Mouse (Mus musculus) testis, postnatal 10 days (tissue): ENCODE results near the gene Gm20481.
A peak's percentile ranks its signal among the peaks of the same experiment; 100 is the strongest.
"Not testable (repeated sequence)": the region's sequence is repeated elsewhere in the genome, so short reads cannot be mapped to it uniquely, and the experiment has no call there.

Experiments used
- DNase-seq: peaks from one replicate; pipeline ENCODE4 v3.0.0; 2021; ENCODE audit warnings: low spot score

Gm20481 gene

GRCm38 (mm10) chr17:34969822-34970221, at the start of gene Gm20481:
Gene Gm20481, plus strand, starts transcription at chr17:34969912.
- DNase-seq = not testable (repeated sequence)

- DNase-seq = no peak
Observed at GRCm38 (mm10) chr17:34922939-34923338, 46.8 kb upstream of the Gm20481 start.

- DNase-seq = no peak
Observed at GRCm38 (mm10) chr17:34924258-34924657, 45.5 kb upstream of the Gm20481 start.

GRCm38 (mm10) chr17:34927306-34928019, 42.2 kb upstream of the Gm20481 start:
- DNase-seq = no peak

GRCm38 (mm10) chr17:34928841-34929240, 40.9 kb upstream of the Gm20481 start:
- DNase-seq = no peak

- DNase-seq = peak; percentile 98
Observed at GRCm38 (mm10) chr17:34931061-34931734, 38.5 kb upstream of the Gm20481 start, which contains the start of gene Neu1. Gene Neu1, plus strand, starts transcription at chr17:34931253.

- no peak for DNase-seq
Observed at GRCm38 (mm10) chr17:34931735-34932098, 38.0 kb upstream of the Gm20481 start.

GRCm38 (mm10) chr17:34932287-34932686, 37.4 kb upstream of the Gm20481 start:
- no peak for DNase-seq

GRCm38 (mm10) chr17:34934031-34934430, 35.7 kb upstream of the Gm20481 start:
- DNase-seq = no peak

GRCm38 (mm10) chr17:34934830-34935229, 34.9 kb upstream of the Gm20481 start:
- DNase-seq = no peak

GRCm38 (mm10) chr17:34937960-34938505, 31.7 kb upstream of the Gm20481 start:
- no peak for DNase-seq

- DNase-seq = peak; percentile 70
Observed at GRCm38 (mm10) chr17:34941344-34942041, 28.2 kb upstream of the Gm20481 start.

- DNase-seq = no peak
Observed at GRCm38 (mm10) chr17:34943128-34943815, 26.4 kb upstream of the Gm20481 start.

GRCm38 (mm10) chr17:34944362-34944761, 25.4 kb upstream of the Gm20481 start:
- no peak for DNase-seq

GRCm38 (mm10) chr17:34946486-34947140, 23.1 kb upstream of the Gm20481 start:
- no peak for DNase-seq

- no peak for DNase-seq
Observed at GRCm38 (mm10) chr17:34947606-34948005, 22.1 kb upstream of the Gm20481 start.

- DNase-seq = not testable (repeated sequence)
Observed at GRCm38 (mm10) chr17:34948721-34949552, 20.8 kb upstream of the Gm20481 start.

- no peak for DNase-seq
Observed at GRCm38 (mm10) chr17:34949553-34949969, 20.2 kb upstream of the Gm20481 start.

- DNase-seq = no peak
Observed at GRCm38 (mm10) chr17:34950514-34951455, 18.9 kb upstream of the Gm20481 start.
